ENCODE assay signal across 8 mouse cellular contexts in the genomic region with DNA sequence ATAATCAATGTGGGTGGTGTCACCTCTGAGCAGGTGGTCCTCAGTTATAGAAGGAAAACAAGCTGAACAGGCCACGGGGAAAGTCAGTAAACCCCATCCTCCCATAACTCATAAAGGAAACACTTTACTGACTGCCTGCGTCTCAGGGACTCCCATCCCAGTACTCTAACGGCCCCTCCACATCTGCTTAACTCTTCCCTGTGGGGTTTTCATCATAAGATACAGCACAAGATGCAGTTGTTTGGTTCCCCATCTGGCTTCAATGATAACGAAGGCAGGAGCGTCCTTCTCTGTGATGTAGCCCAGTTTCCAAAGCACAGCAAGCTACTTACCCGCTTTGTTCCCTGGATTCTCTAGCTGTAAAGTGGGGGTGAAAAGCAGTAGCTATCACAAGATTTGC. TPM values are rescaled to one million over a fixed set of nuclear protein-coding genes. Genes with fewer than 3 reads are reported as not detected.
DNase-seq lines count a peak whose midpoint lies in the region; ATAC-seq and TF ChIP-seq lines count a peak whose summit lies in the region.

No protein-coding gene starts in this region.

- TF ChIP-seq POLR2A in myocyte (IDR thresholded peaks at IDR 0.05; ENCODE audit: insufficient read length, low read depth), result no peak

- no peak for TF ChIP-seq CTCF in intestine, postnatal 0 days (IDR thresholded peaks at IDR 0.05; ENCODE audit: low read depth)

- DNase-seq in heart, postnatal 4 days, result no peak
- no peak for DNase-seq in thymus, postnatal 36 days
- no peak for DNase-seq in natural killer cell, adult 2 months (ENCODE audit: low spot score in 2 of 2)
- no peak for DNase-seq in kidney, adult 8-10 months

- H3K79me2 ChIP-seq in myocyte (ENCODE audit: control insufficient read depth, insufficient read depth), result no peaks in the 10 kb centered on the region

- H3ac ChIP-seq in myocyte (ENCODE audit: control insufficient read depth, insufficient read length), result no peak overlapping the region

- no peak for ATAC-seq in heart, embryonic 14.5 days (ENCODE audit: insufficient number of reproducible peaks, insufficient read depth, low FRiP score, low read depth)
- no peak for ATAC-seq in embryonic facial prominence, embryonic 12.5 days (ENCODE audit: insufficient number of reproducible peaks, insufficient read depth, low FRiP score, low TSS enrichment)
- ATAC-seq in intestine, postnatal 0 days, result no peak

- peak overlapping the region; percentile 52 to 72 for H3K4me3 ChIP-seq in heart, embryonic 14.5 days (ENCODE audit: control insufficient read depth in 1 of 2, insufficient read depth in 1 of 2, low read depth in 1 of 2, low read length in 2 of 2)
- peak overlapping the region; percentile 39 for H3K4me3 ChIP-seq in embryonic facial prominence, embryonic 12.5 days
- 0 out of 2 replicates have a peak overlapping the region, but pooled peaks have one; percentile 30 for H3K4me3 ChIP-seq in intestine, postnatal 0 days (ENCODE audit: low read depth, low read length)
- peak overlapping the region; percentile 5 for H3K4me3 ChIP-seq in myocyte

- H3K27ac ChIP-seq in heart, embryonic 14.5 days (replicated peaks in 1 of 2; ENCODE audit: control insufficient read depth in 1 of 2, insufficient read depth in 1 of 2, low read depth in 2 of 2, low read length in 2 of 2), result peak overlapping the region; percentile 82 to 86; a peak in 2 of 4 replicates
- H3K27ac ChIP-seq in embryonic facial prominence, embryonic 12.5 days, result peak overlapping the region; percentile 36; the same call in 1 of the 2 replicates
- peak overlapping the region; percentile 60 for H3K27ac ChIP-seq in intestine, postnatal 0 days (ENCODE audit: low read depth, low read length)

- peak overlapping the region; percentile 69 for H3K4me2 ChIP-seq in heart, embryonic 14.5 days (ENCODE audit: low read length)
- peak overlapping the region; percentile 54 for H3K4me2 ChIP-seq in embryonic facial prominence, embryonic 12.5 days (replicated peaks)
- H3K4me2 ChIP-seq in intestine, postnatal 0 days (replicated peaks; ENCODE audit: low read depth), result peak overlapping the region; percentile 56
- H3K4me2 ChIP-seq in myocyte (ENCODE audit: low read depth), result peak overlapping the region; percentile 79

- peaks cover 23 to 36% of the 10 kb centered on the region in 2 experiments for H3K4me1 ChIP-seq in heart, embryonic 14.5 days (ENCODE audit: control insufficient read depth in 2 of 2, insufficient read depth in 2 of 2, low read length in 2 of 2)
- peaks cover 9% of the 10 kb centered on the region; the same call in 1 of the 2 replicates for H3K4me1 ChIP-seq in embryonic facial prominence, embryonic 12.5 days
- 0 out of 2 replicates have a peak, but pooled peaks cover 6% of the 10 kb centered on the region for H3K4me1 ChIP-seq in intestine, postnatal 0 days (replicated peaks; ENCODE audit: control insufficient read depth, insufficient read depth, low read length)

- H3K36me3 ChIP-seq in heart, embryonic 14.5 days (ENCODE audit: control insufficient read depth, insufficient read depth, low read length), result no peaks in the 10 kb centered on the region
- H3K36me3 ChIP-seq in embryonic facial prominence, embryonic 12.5 days, result no peaks in the 10 kb centered on the region; the same call in 1 of the 2 replicates
- H3K36me3 ChIP-seq in intestine, postnatal 0 days (ENCODE audit: control insufficient read depth, insufficient read depth), result peaks cover 8% of the 10 kb centered on the region; the same call in 1 of the 2 replicates
- no peaks in the 10 kb centered on the region for H3K36me3 ChIP-seq in myocyte (ENCODE audit: control insufficient read depth, insufficient read depth)

- no peaks in the 10 kb centered on the region for H3K9me3 ChIP-seq in heart, embryonic 14.5 days (ENCODE audit: control insufficient read depth, low read length)
- H3K9me3 ChIP-seq in embryonic facial prominence, embryonic 12.5 days, result no peaks in the 10 kb centered on the region
- H3K9me3 ChIP-seq in intestine, postnatal 0 days (ENCODE audit: control insufficient read depth), result no peaks in the 10 kb centered on the region

- 65% methylated on average over 6 of the region's 6 CpGs for whole genome bisulfite sequencing in heart, embryonic 14.5 days
- 46% methylated on average over 6 of the region's 6 CpGs for WGBS in embryonic facial prominence, embryonic 12.5 days
- WGBS in intestine, postnatal 0 days, result 58% methylated on average over 6 of the region's 6 CpGs

- peak overlapping the region; percentile 80 for H3K9ac ChIP-seq in heart, embryonic 14.5 days (ENCODE audit: low read length)
- H3K9ac ChIP-seq in embryonic facial prominence, embryonic 12.5 days, result peak overlapping the region; percentile 61; the same call in 1 of the 2 replicates
- H3K9ac ChIP-seq in intestine, postnatal 0 days (ENCODE audit: low read depth, low read length), result 0 out of 2 replicates have a peak overlapping the region, but pooled peaks have one; percentile 2

- H3K27me3 ChIP-seq in heart, embryonic 14.5 days (ENCODE audit: control insufficient read depth, insufficient read depth, low read length), result 0 out of 2 replicates have a peak, but pooled peaks cover 2% of the 10 kb centered on the region
- H3K27me3 ChIP-seq in embryonic facial prominence, embryonic 12.5 days, result no peaks in the 10 kb centered on the region
- no peaks in the 10 kb centered on the region for H3K27me3 ChIP-seq in intestine, postnatal 0 days (replicated peaks; ENCODE audit: control insufficient read depth, insufficient read depth, low read length)
- H3K27me3 ChIP-seq in myocyte (ENCODE audit: control insufficient read depth, insufficient read depth, insufficient read length), result peaks cover 9% of the 10 kb centered on the region

TF ChIP-seq in myocyte, 11 proteins besides CTCF, POLR2A, EP300 and RAD21:
- TF ChIP-seq CEBPB (IDR thresholded peaks at IDR 0.05; ENCODE audit: insufficient read depth, poor library complexity, severe bottlenecking) (no peak), MYOD1 (IDR thresholded peaks at IDR 0.05; ENCODE audit: control insufficient read depth in 1 of 3, insufficient read length in 2 of 3, low read depth in 2 of 3) (no peak), SRF (IDR thresholded peaks at IDR 0.05; ENCODE audit: control insufficient read depth, insufficient read length, low read depth) (no peak), TCF12 (IDR thresholded peaks at IDR 0.05; ENCODE audit: insufficient read depth, poor library complexity, severe bottlenecking) (no peak)

RNA-seq across cellular contexts. Expression of a gene that starts 0.8 kb away (rescaled TPM):
- 24.3 and 26.7 TPM in 2 replicates for polyA plus RNA-seq in heart, embryonic 14.5 days (2014; fragmentation: Nextera tagmentation; extraction: Ambion mirVana)
- 10 to 100 TPM; 20.5 to 21.1 TPM for total RNA-seq in heart, postnatal 4 days (2021)
- 15.3 and 15.7 TPM in 2 replicates for polyA plus RNA-seq in embryonic facial prominence, embryonic 12.5 days (2016; fragmentation: Nextera tagmentation; extraction: Ambion mirVana)
- polyA plus RNA-seq in intestine, postnatal 0 days (2015; fragmentation: Nextera tagmentation; extraction: Ambion mirVana), result 49.9 and 57.7 TPM in 2 replicates
- 0.11 TPM for polyA plus RNA-seq in myocyte (2012; fragmentation: generic; extraction: Trizol)

RNA-seq across cellular contexts. Expression of a gene that starts 9.9 kb away (rescaled TPM):
- polyA plus RNA-seq in heart, embryonic 14.5 days (2014; fragmentation: Nextera tagmentation; extraction: Ambion mirVana), result 1.8 and 2.2 TPM in 2 replicates
- total RNA-seq in heart, postnatal 4 days (2021), result 1 to 10 TPM; 3.1 to 4.6 TPM
- 17.0 and 18.2 TPM in 2 replicates for polyA plus RNA-seq in embryonic facial prominence, embryonic 12.5 days (2016; fragmentation: Nextera tagmentation; extraction: Ambion mirVana)
- polyA plus RNA-seq in intestine, postnatal 0 days (2015; fragmentation: Nextera tagmentation; extraction: Ambion mirVana), result 2.1 and 2.4 TPM in 2 replicates
- polyA plus RNA-seq in myocyte (2012; fragmentation: generic; extraction: Trizol), result 6.5 TPM

Comparison
In these comparisons a context has a peak if more than half of its experiments do, and no peak if none do; other contexts are left out.
1. H3K4me3 ChIP-seq: peak in every context shown above with its lines; median percentile 62 in heart, embryonic 14.5 days; 39 in embryonic facial prominence, embryonic 12.5 days; 30 in intestine, postnatal 0 days; 5 in myocyte.
2. H3K9ac ChIP-seq: peak in every context shown above with its lines; median percentile 80 in heart, embryonic 14.5 days; 61 in embryonic facial prominence, embryonic 12.5 days; 2 in intestine, postnatal 0 days.
3. RNA of a gene that starts 0.8 kb away (polyA plus RNA-seq): 49.9 to 57.7 TPM in intestine, postnatal 0 days, 24.3 to 26.7 TPM in heart, embryonic 14.5 days and 15.3 to 15.7 TPM in embryonic facial prominence, embryonic 12.5 days; 0.11 TPM in myocyte (single experiment); every median in the first group is over 10 times any median in the second.
4. Peak in every context shown above with its lines, with median percentiles within 50 percentile points of each other: H3K27ac ChIP-seq and H3K4me2 ChIP-seq.